ENCODE assay signal across 8 mouse cellular contexts in genomic region chr5:137295296-137295695, GRCm38 (mm10). TPM values are rescaled to one million over a fixed set of nuclear protein-coding genes. Genes with fewer than 3 reads are reported as not detected.
A peak's percentile ranks its signal among the peaks of the same experiment; 100 is the strongest.
DNase-seq lines count a peak whose midpoint lies in the region; ATAC-seq and TF ChIP-seq lines count a peak whose summit lies in the region.

No protein-coding gene starts in this region.

- 76% methylated on average over 9 of the region's 9 CpGs for WGBS in kidney, postnatal 0 days
- WGBS in embryonic facial prominence, embryonic 15.5 days: 78% methylated on average over 9 of the region's 9 CpGs
- 87% methylated on average over 9 of the region's 9 CpGs for WGBS in limb, embryonic 10.5 days
- 83% methylated on average over 9 of the region's 9 CpGs for WGBS in neural tube, embryonic 15.5 days

- intact Hi-C loops in left cerebral cortex, postnatal 4 days (cut with DNase I): no loop called here

- H3K9ac ChIP-seq in kidney, postnatal 0 days (ENCODE audit: low read depth, low read length): peak overlapping the region; percentile 76
- H3K9ac ChIP-seq in embryonic facial prominence, embryonic 15.5 days: peak overlapping the region; percentile 74; the same call in 1 of the 2 replicates
- peak overlapping the region; percentile 78 for H3K9ac ChIP-seq in neural tube, embryonic 15.5 days (replicated peaks)

- DNase-seq in kidney, postnatal 0 days (ENCODE audit: low spot score): no peak
- no peak for DNase-seq in kidney, adult 8-10 months
- no peak for DNase-seq in limb, embryonic 10.5 days (ENCODE audit: low spot score)
- DNase-seq in urinary bladder, postnatal 4 days (ENCODE audit: low spot score in 2 of 2): no peak
- DNase-seq in frontal cortex, postnatal 36 days (ENCODE audit: low spot score in 2 of 2): no peak
- no peak for DNase-seq in left cerebral cortex, postnatal 4 days

- ATAC-seq in kidney, postnatal 0 days (replicated peaks; ENCODE audit: low FRiP score, low read depth): no peak
- no peak for ATAC-seq in embryonic facial prominence, embryonic 15.5 days (ENCODE audit: insufficient number of reproducible peaks, low FRiP score, low TSS enrichment, low read depth)
- no peak for ATAC-seq in neural tube, embryonic 15.5 days (ENCODE audit: low FRiP score)

- H3K9me3 ChIP-seq in kidney, postnatal 0 days (replicated peaks; ENCODE audit: low read length): no peaks in the 10 kb centered on the region
- H3K9me3 ChIP-seq in embryonic facial prominence, embryonic 15.5 days (replicated peaks): no peaks in the 10 kb centered on the region
- no peaks in the 10 kb centered on the region for H3K9me3 ChIP-seq in limb, embryonic 10.5 days (replicated peaks)
- no peaks in the 10 kb centered on the region for H3K9me3 ChIP-seq in neural tube, embryonic 15.5 days (replicated peaks)

- TF ChIP-seq CTCF in kidney, postnatal 0 days (IDR thresholded peaks at IDR 0.05; ENCODE audit: low read depth): no peak

- peak overlapping the region; percentile 96; the same call in 1 of the 2 replicates for H3K27ac ChIP-seq in kidney, postnatal 0 days
- H3K27ac ChIP-seq in embryonic facial prominence, embryonic 15.5 days (replicated peaks): peak overlapping the region; percentile 95
- H3K27ac ChIP-seq in limb, embryonic 10.5 days: peak overlapping the region; percentile 87; the same call in 1 of the 2 replicates
- peak overlapping the region; percentile 89 for H3K27ac ChIP-seq in neural tube, embryonic 15.5 days (replicated peaks)

- peak overlapping the region; percentile 48; the same call in 1 of the 2 replicates for H3K4me3 ChIP-seq in kidney, postnatal 0 days (replicated peaks; ENCODE audit: low read depth, low read length)
- peak overlapping the region; percentile 57 for H3K4me3 ChIP-seq in embryonic facial prominence, embryonic 15.5 days (replicated peaks)
- H3K4me3 ChIP-seq in limb, embryonic 10.5 days: peak overlapping the region; percentile 62
- H3K4me3 ChIP-seq in neural tube, embryonic 15.5 days (replicated peaks): peak overlapping the region; percentile 52

- peaks cover 52% of the 10 kb centered on the region for H3K36me3 ChIP-seq in kidney, postnatal 0 days (ENCODE audit: insufficient read depth, low read length)
- H3K36me3 ChIP-seq in embryonic facial prominence, embryonic 15.5 days: peaks cover 53% of the 10 kb centered on the region
- peaks cover 58% of the 10 kb centered on the region for H3K36me3 ChIP-seq in limb, embryonic 10.5 days
- peaks cover 53% of the 10 kb centered on the region for H3K36me3 ChIP-seq in neural tube, embryonic 15.5 days

- peak overlapping the region; percentile 93 for H3K4me2 ChIP-seq in kidney, postnatal 0 days (ENCODE audit: low read length)
- peak overlapping the region; percentile 98 for H3K4me2 ChIP-seq in embryonic facial prominence, embryonic 15.5 days (replicated peaks)
- peak overlapping the region; percentile 96 for H3K4me2 ChIP-seq in neural tube, embryonic 15.5 days

- peaks cover 6% of the 10 kb centered on the region for H3K4me1 ChIP-seq in kidney, postnatal 0 days (replicated peaks; ENCODE audit: insufficient read depth, low read length)
- peaks cover 29% of the 10 kb centered on the region for H3K4me1 ChIP-seq in embryonic facial prominence, embryonic 15.5 days
- H3K4me1 ChIP-seq in limb, embryonic 10.5 days: peaks cover 38% of the 10 kb centered on the region
- H3K4me1 ChIP-seq in neural tube, embryonic 15.5 days: peaks cover 33% of the 10 kb centered on the region

- 0 out of 2 replicates have a peak, but pooled peaks cover under 1% of the 10 kb centered on the region for H3K27me3 ChIP-seq in kidney, postnatal 0 days (ENCODE audit: insufficient read depth, low read length)
- peaks cover 16% of the 10 kb centered on the region for H3K27me3 ChIP-seq in embryonic facial prominence, embryonic 15.5 days
- H3K27me3 ChIP-seq in limb, embryonic 10.5 days (ENCODE audit: low read depth, poor library complexity, severe bottlenecking): peaks cover 31% of the 10 kb centered on the region
- peaks cover 12% of the 10 kb centered on the region for H3K27me3 ChIP-seq in neural tube, embryonic 15.5 days (replicated peaks)

RNA-seq across cellular contexts. Expression of gene Ufsp1, which starts 0.9 kb away (rescaled TPM):
- polyA plus RNA-seq in kidney, postnatal 0 days (2015; fragmentation: Nextera tagmentation; extraction: Ambion mirVana): 11.4 and 12.8 TPM in 2 replicates
- polyA plus RNA-seq in embryonic facial prominence, embryonic 15.5 days (2015; fragmentation: Nextera tagmentation; extraction: Ambion mirVana): 10.9 and 11.0 TPM in 2 replicates
- polyA plus RNA-seq in limb, embryonic 10.5 days (2016; fragmentation: Nextera tagmentation; extraction: Ambion mirVana): 8.1 and 8.5 TPM in 2 replicates
- polyA plus RNA-seq in neural tube, embryonic 15.5 days (2015; fragmentation: Nextera tagmentation; extraction: Ambion mirVana): 29.0 and 29.5 TPM in 2 replicates
- total RNA-seq in left cerebral cortex, postnatal 4 days (2021): 10 to 100 TPM; 17.3 to 21.8 TPM

RNA-seq across cellular contexts. Expression of gene Ache, which starts 8.0 kb away (rescaled TPM):
- 6.5 and 7.4 TPM in 2 replicates for polyA plus RNA-seq in kidney, postnatal 0 days (2015; fragmentation: Nextera tagmentation; extraction: Ambion mirVana)
- 19.0 and 24.0 TPM in 2 replicates for polyA plus RNA-seq in embryonic facial prominence, embryonic 15.5 days (2015; fragmentation: Nextera tagmentation; extraction: Ambion mirVana)
- polyA plus RNA-seq in limb, embryonic 10.5 days (2016; fragmentation: Nextera tagmentation; extraction: Ambion mirVana): 1.7 and 1.8 TPM in 2 replicates
- 98.6 and 103 TPM in 2 replicates for polyA plus RNA-seq in neural tube, embryonic 15.5 days (2015; fragmentation: Nextera tagmentation; extraction: Ambion mirVana)
- total RNA-seq in left cerebral cortex, postnatal 4 days (2021): 10 to 100 TPM; 60.3 to 67.8 TPM

RNA-seq across cellular contexts. Expression of gene Srrt, which starts 12.2 kb away (rescaled TPM):
- 68.0 and 77.7 TPM in 2 replicates for polyA plus RNA-seq in kidney, postnatal 0 days (2015; fragmentation: Nextera tagmentation; extraction: Ambion mirVana)
- polyA plus RNA-seq in embryonic facial prominence, embryonic 15.5 days (2015; fragmentation: Nextera tagmentation; extraction: Ambion mirVana): 124 TPM in 2 replicates
- polyA plus RNA-seq in limb, embryonic 10.5 days (2016; fragmentation: Nextera tagmentation; extraction: Ambion mirVana): 200 and 201 TPM in 2 replicates
- 90.7 and 94.3 TPM in 2 replicates for polyA plus RNA-seq in neural tube, embryonic 15.5 days (2015; fragmentation: Nextera tagmentation; extraction: Ambion mirVana)
- total RNA-seq in left cerebral cortex, postnatal 4 days (2021): 100 to 1,000 TPM; 214 to 236 TPM

RNA-seq across cellular contexts. Expression of gene Trip6, which starts 18.9 kb away (rescaled TPM):
- 74.8 and 75.6 TPM in 2 replicates for polyA plus RNA-seq in kidney, postnatal 0 days (2015; fragmentation: Nextera tagmentation; extraction: Ambion mirVana)
- 112 and 117 TPM in 2 replicates for polyA plus RNA-seq in embryonic facial prominence, embryonic 15.5 days (2015; fragmentation: Nextera tagmentation; extraction: Ambion mirVana)
- 73.4 and 75.9 TPM in 2 replicates for polyA plus RNA-seq in limb, embryonic 10.5 days (2016; fragmentation: Nextera tagmentation; extraction: Ambion mirVana)
- polyA plus RNA-seq in neural tube, embryonic 15.5 days (2015; fragmentation: Nextera tagmentation; extraction: Ambion mirVana): 14.0 and 26.0 TPM in 2 replicates
- total RNA-seq in left cerebral cortex, postnatal 4 days (2021): 1 to 10 TPM; 7.1 to 8.0 TPM

RNA-seq across cellular contexts. Expression of gene Slc12a9, which starts 38.1 kb away (rescaled TPM):
- 11.8 and 12.0 TPM in 2 replicates for polyA plus RNA-seq in kidney, postnatal 0 days (2015; fragmentation: Nextera tagmentation; extraction: Ambion mirVana)
- polyA plus RNA-seq in embryonic facial prominence, embryonic 15.5 days (2015; fragmentation: Nextera tagmentation; extraction: Ambion mirVana): 14.8 and 16.3 TPM in 2 replicates
- polyA plus RNA-seq in limb, embryonic 10.5 days (2016; fragmentation: Nextera tagmentation; extraction: Ambion mirVana): 10.4 and 10.6 TPM in 2 replicates
- 26.5 and 26.8 TPM in 2 replicates for polyA plus RNA-seq in neural tube, embryonic 15.5 days (2015; fragmentation: Nextera tagmentation; extraction: Ambion mirVana)
- total RNA-seq in left cerebral cortex, postnatal 4 days (2021): 10 to 100 TPM; 28.8 to 31.5 TPM
